Mouse (Mus musculus): ENCODE measurements around the gene Glmn. TPM values are rescaled to one million over a fixed set of nuclear protein-coding genes. Genes with fewer than 3 reads are reported as not detected.
A peak's percentile ranks its signal among the peaks of the same experiment; 100 is the strongest.

The Glmn gene
- polyA plus RNA-seq, 1 experiment: 8.5 TPM

GRCm38 (mm10) chr5:107617986-107618385, 20.3 kb upstream of the Glmn start:
- H3K27ac ChIP-seq (ENCODE audit: control insufficient read depth, insufficient read depth, low read depth, low read length): no peak overlapping the region
- peaks cover 5% of the 10 kb centered on the region for H3K36me3 ChIP-seq (ENCODE audit: control insufficient read depth, insufficient read depth, low read length)
- H3K4me1 ChIP-seq (ENCODE audit: control insufficient read depth, insufficient read depth, low read length): no peaks in the 10 kb centered on the region
- TF ChIP-seq POLR2A (IDR thresholded peaks at IDR 0.05; ENCODE audit: control insufficient read depth, low read depth, low read length): no peak
- no peak for TF ChIP-seq CTCF (IDR thresholded peaks at IDR 0.05; ENCODE audit: control insufficient read depth, insufficient read depth, insufficient replicate concordance, low read depth, low read length)
- H3K27me3 ChIP-seq (ENCODE audit: control insufficient read depth, insufficient read depth, low read length): no peaks in the 10 kb centered on the region
- H3K4me3 ChIP-seq (ENCODE audit: control insufficient read depth, low read depth, low read length): no peak overlapping the region

DNA sequence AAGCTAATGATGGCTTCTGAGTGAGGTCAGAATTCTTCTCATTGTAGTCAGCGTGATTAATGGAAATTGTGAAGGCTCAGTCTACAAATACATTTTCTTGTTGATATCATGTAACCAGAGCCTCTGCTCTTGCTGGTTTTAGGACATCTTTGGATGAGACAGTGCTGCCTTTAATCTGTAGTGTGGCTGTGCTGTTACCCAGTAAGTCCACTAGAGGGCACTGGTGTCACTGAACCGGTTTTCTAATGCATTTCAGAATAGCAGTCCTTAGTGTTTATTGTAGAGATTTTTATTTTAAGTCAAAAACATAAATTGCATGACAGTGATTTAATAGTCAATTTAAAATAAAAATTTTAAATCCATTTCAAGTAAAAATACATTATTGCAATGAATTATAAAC, 13.5 kb upstream of the Glmn start:
- Histone ChIP-seq H3K4me3 (ENCODE audit: control insufficient read depth, low read depth, low read length) (no peak overlapping the region), H3K4me1 (ENCODE audit: control insufficient read depth, insufficient read depth, low read length) (no peaks in the 10 kb centered on the region), H3K36me3 (ENCODE audit: control insufficient read depth, insufficient read depth, low read length) (no peaks in the 10 kb centered on the region), H3K27me3 (ENCODE audit: control insufficient read depth, insufficient read depth, low read length) (no peaks in the 10 kb centered on the region), H3K27ac (ENCODE audit: control insufficient read depth, insufficient read depth, low read depth, low read length) (no peak overlapping the region)
- no peak for TF ChIP-seq POLR2A (IDR thresholded peaks at IDR 0.05; ENCODE audit: control insufficient read depth, low read depth, low read length)
- peak; percentile 18; the same call in 1 of the 2 replicates for TF ChIP-seq CTCF (IDR thresholded peaks at IDR 0.05; ENCODE audit: control insufficient read depth, insufficient read depth, insufficient replicate concordance, low read depth, low read length)

GRCm38 (mm10) chr5:107598380-107598779, 692 bp upstream of the Glmn start:
- Histone ChIP-seq H3K4me3 (ENCODE audit: control insufficient read depth, low read depth, low read length) (no peak overlapping the region), H3K4me1 (ENCODE audit: control insufficient read depth, insufficient read depth, low read length) (no peaks in the 10 kb centered on the region; the same call in 1 of the 2 replicates), H3K36me3 (ENCODE audit: control insufficient read depth, insufficient read depth, low read length) (no peaks in the 10 kb centered on the region), H3K27me3 (ENCODE audit: control insufficient read depth, insufficient read depth, low read length) (no peaks in the 10 kb centered on the region), H3K27ac (ENCODE audit: control insufficient read depth, insufficient read depth, low read depth, low read length) (no peak overlapping the region)
- TF ChIP-seq CTCF (IDR thresholded peaks at IDR 0.05; ENCODE audit: control insufficient read depth, insufficient read depth, insufficient replicate concordance, low read depth, low read length) (no peak), POLR2A (IDR thresholded peaks at IDR 0.05; ENCODE audit: control insufficient read depth, low read depth, low read length) (no peak)

GRCm38 (mm10) chr5:107569148-107569547, 28.5 kb downstream of the Glmn start:
- TF ChIP-seq POLR2A (IDR thresholded peaks at IDR 0.05; ENCODE audit: control insufficient read depth, low read depth, low read length) (no peak), CTCF (IDR thresholded peaks at IDR 0.05; ENCODE audit: control insufficient read depth, insufficient read depth, insufficient replicate concordance, low read depth, low read length) (no peak)
- Histone ChIP-seq H3K36me3 (ENCODE audit: control insufficient read depth, insufficient read depth, low read length) (peaks cover 1% of the 10 kb centered on the region; the same call in 1 of the 2 replicates), H3K27ac (ENCODE audit: control insufficient read depth, insufficient read depth, low read depth, low read length) (no peak overlapping the region), H3K4me3 (ENCODE audit: control insufficient read depth, low read depth, low read length) (no peak overlapping the region), H3K27me3 (ENCODE audit: control insufficient read depth, insufficient read depth, low read length) (no peaks in the 10 kb centered on the region), H3K4me1 (ENCODE audit: control insufficient read depth, insufficient read depth, low read length) (no peaks in the 10 kb centered on the region)

GRCm38 (mm10) chr5:107556969-107557368, 40.7 kb downstream of the Glmn start:
- no peak overlapping the region for H3K4me3 ChIP-seq (ENCODE audit: control insufficient read depth, low read depth, low read length)
- no peaks in the 10 kb centered on the region for H3K4me1 ChIP-seq (ENCODE audit: control insufficient read depth, insufficient read depth, low read length)
- H3K36me3 ChIP-seq (ENCODE audit: control insufficient read depth, insufficient read depth, low read length): no peaks in the 10 kb centered on the region; the same call in none of the 2 replicates
- no peak for TF ChIP-seq CTCF (IDR thresholded peaks at IDR 0.05; ENCODE audit: control insufficient read depth, insufficient read depth, insufficient replicate concordance, low read depth, low read length)
- TF ChIP-seq POLR2A (IDR thresholded peaks at IDR 0.05; ENCODE audit: control insufficient read depth, low read depth, low read length): no peak
- H3K27ac ChIP-seq (ENCODE audit: control insufficient read depth, insufficient read depth, low read depth, low read length): no peak overlapping the region
- H3K27me3 ChIP-seq (ENCODE audit: control insufficient read depth, insufficient read depth, low read length): no peaks in the 10 kb centered on the region

- H3K4me1 ChIP-seq (ENCODE audit: control insufficient read depth, insufficient read depth, low read length): no peaks in the 10 kb centered on the region
- H3K27me3 ChIP-seq (ENCODE audit: control insufficient read depth, insufficient read depth, low read length): no peaks in the 10 kb centered on the region
- TF ChIP-seq CTCF (IDR thresholded peaks at IDR 0.05; ENCODE audit: control insufficient read depth, insufficient read depth, insufficient replicate concordance, low read depth, low read length) (no peak), POLR2A (IDR thresholded peaks at IDR 0.05; ENCODE audit: control insufficient read depth, low read depth, low read length) (no peak)
- no peak overlapping the region for H3K4me3 ChIP-seq (ENCODE audit: control insufficient read depth, low read depth, low read length)
- H3K36me3 ChIP-seq (ENCODE audit: control insufficient read depth, insufficient read depth, low read length): no peaks in the 10 kb centered on the region; the same call in 1 of the 2 replicates
- H3K27ac ChIP-seq (ENCODE audit: control insufficient read depth, insufficient read depth, low read depth, low read length): no peak overlapping the region
Observed at GRCm38 (mm10) chr5:107554336-107554735, 43.4 kb downstream of the Glmn start.

GRCm38 (mm10) chr5:107548444-107548843, 49.2 kb downstream of the Glmn start:
- Histone ChIP-seq H3K27ac (ENCODE audit: control insufficient read depth, insufficient read depth, low read depth, low read length) (no peak overlapping the region), H3K36me3 (ENCODE audit: control insufficient read depth, insufficient read depth, low read length) (peaks cover 4% of the 10 kb centered on the region; the same call in 1 of the 2 replicates), H3K27me3 (ENCODE audit: control insufficient read depth, insufficient read depth, low read length) (no peaks in the 10 kb centered on the region), H3K4me3 (ENCODE audit: control insufficient read depth, low read depth, low read length) (no peak overlapping the region), H3K4me1 (ENCODE audit: control insufficient read depth, insufficient read depth, low read length) (no peaks in the 10 kb centered on the region)
- TF ChIP-seq POLR2A (IDR thresholded peaks at IDR 0.05; ENCODE audit: control insufficient read depth, low read depth, low read length): no peak
- TF ChIP-seq CTCF (IDR thresholded peaks at IDR 0.05; ENCODE audit: control insufficient read depth, insufficient read depth, insufficient replicate concordance, low read depth, low read length): no peak

- peaks cover 4% of the 10 kb centered on the region; the same call in 1 of the 2 replicates for H3K36me3 ChIP-seq (ENCODE audit: control insufficient read depth, insufficient read depth, low read length)
- no peaks in the 10 kb centered on the region for H3K4me1 ChIP-seq (ENCODE audit: control insufficient read depth, insufficient read depth, low read length)
- TF ChIP-seq CTCF (IDR thresholded peaks at IDR 0.05; ENCODE audit: control insufficient read depth, insufficient read depth, insufficient replicate concordance, low read depth, low read length): no peak
- TF ChIP-seq POLR2A (IDR thresholded peaks at IDR 0.05; ENCODE audit: control insufficient read depth, low read depth, low read length): no peak
- H3K27me3 ChIP-seq (ENCODE audit: control insufficient read depth, insufficient read depth, low read length): no peaks in the 10 kb centered on the region
- H3K4me3 ChIP-seq (ENCODE audit: control insufficient read depth, low read depth, low read length): no peak overlapping the region
- no peak overlapping the region for H3K27ac ChIP-seq (ENCODE audit: control insufficient read depth, insufficient read depth, low read depth, low read length)
Observed at GRCm38 (mm10) chr5:107547955-107548354, 49.7 kb downstream of the Glmn start.

All from testis, adult 2 months (tissue).